Mouse (Mus musculus): ENCODE results near the gene Mydgf.

The Mydgf gene

GRCm38 (mm10) chr17:56185281-56186141, 1.8 kb upstream of the Mydgf start:
- DNase-seq = no peak

GRCm38 (mm10) chr17:56182975-56183657, 604 bp downstream of the Mydgf start:
- no peak for DNase-seq

- DNase-seq = no peak
Measured at GRCm38 (mm10) chr17:56175416-56175815, 8.3 kb downstream of the Mydgf start.

- DNase-seq = no peak
Measured at GRCm38 (mm10) chr17:56173401-56174046, 10.2 kb downstream of the Mydgf start.

GRCm38 (mm10) chr17:56171881-56172280, 11.8 kb downstream of the Mydgf start:
- DNase-seq = no peak

- no peak for DNase-seq
Measured at GRCm38 (mm10) chr17:56171456-56171855, 12.3 kb downstream of the Mydgf start.

GRCm38 (mm10) chr17:56170636-56171035, 13.1 kb downstream of the Mydgf start:
- DNase-seq = no peak

GRCm38 (mm10) chr17:56169830-56170229, 13.9 kb downstream of the Mydgf start:
- no peak for DNase-seq

- DNase-seq = no peak
Measured at GRCm38 (mm10) chr17:56165671-56166070, 18.0 kb downstream of the Mydgf start.

- no peak for DNase-seq
Measured at GRCm38 (mm10) chr17:56164510-56164909, 19.2 kb downstream of the Mydgf start.

GRCm38 (mm10) chr17:56163523-56164102, 20.1 kb downstream of the Mydgf start:
- DNase-seq = peak; percentile 73

GRCm38 (mm10) chr17:56162231-56162774, 21.4 kb downstream of the Mydgf start, which contains the start of gene Tnfaip8l1:
TSS of gene Tnfaip8l1 (plus strand) at chr17:56162477.
- DNase-seq = peak; percentile 93

GRCm38 (mm10) chr17:56159729-56160128, 24.0 kb downstream of the Mydgf start:
- DNase-seq = peak; percentile 44

GRCm38 (mm10) chr17:56153643-56154042, 30.1 kb downstream of the Mydgf start:
- DNase-seq = no peak

GRCm38 (mm10) chr17:56149897-56150296, 33.8 kb downstream of the Mydgf start:
- DNase-seq = no peak

- no peak for DNase-seq
Measured at GRCm38 (mm10) chr17:56148790-56149618, 34.7 kb downstream of the Mydgf start.

- DNase-seq = no peak
Measured at GRCm38 (mm10) chr17:56148280-56148679, 35.4 kb downstream of the Mydgf start.

- DNase-seq = no peak
Measured at GRCm38 (mm10) chr17:56147420-56147819, 36.3 kb downstream of the Mydgf start.

- no peak for DNase-seq
Measured at GRCm38 (mm10) chr17:56146131-56146530, 37.6 kb downstream of the Mydgf start.

- no peak for DNase-seq
Measured at GRCm38 (mm10) chr17:56144546-56144945, 39.2 kb downstream of the Mydgf start.

GRCm38 (mm10) chr17:56141702-56142605, 41.8 kb downstream of the Mydgf start:
- DNase-seq = peak; percentile 48

Data from thymus, postnatal 25 days (tissue).